Mouse (Mus musculus): ENCODE data around the gene Gm10273. TPM values are rescaled to one million over a fixed set of nuclear protein-coding genes. Genes with fewer than 3 reads are reported as not detected.
"Not testable (repeated sequence)": the region's sequence is repeated elsewhere in the genome, so short reads cannot be mapped to it uniquely, and the experiment has no call there.

Gm10273 gene
- 1.5 and 3.5 TPM in 2 replicates for polyA plus RNA-seq (2016; fragmentation: Nextera tagmentation; extraction: Ambion mirVana)

- H3K36me3 ChIP-seq; H3K27ac ChIP-seq (replicated peaks); H3K9me3 ChIP-seq; H3K4me3 ChIP-seq; H3K9ac ChIP-seq (replicated peaks); ATAC-seq (ENCODE audit: low FRiP score, low read depth); H3K27me3 ChIP-seq; H3K4me2 ChIP-seq (replicated peaks); H3K4me1 ChIP-seq: not testable (repeated sequence)
- 94% methylated on average over 12 of the region's 25 CpGs for WGBS
Observed at GRCm38 (mm10) chr10:59395461-59395860, at the start of gene Gm10273. Gene Gm10273, plus strand, starts transcription at chr10:59395632.

GRCm38 (mm10) chr10:59346560-59346959 lies 48.9 kb upstream of the Gm10273 start:
- peaks cover 58% of the 10 kb centered on the region for H3K36me3 ChIP-seq
- H3K27ac ChIP-seq (replicated peaks): no peak overlapping the region
- no peaks in the 10 kb centered on the region for H3K27me3 ChIP-seq
- no peaks in the 10 kb centered on the region for H3K9me3 ChIP-seq
- H3K4me1 ChIP-seq: no peaks in the 10 kb centered on the region
- ATAC-seq (ENCODE audit: low FRiP score, low read depth): no peak
- H3K4me2 ChIP-seq (replicated peaks): no peak overlapping the region
- no peak overlapping the region for H3K4me3 ChIP-seq
- WGBS: 93% methylated on average over 2 of the region's 2 CpGs
- H3K9ac ChIP-seq (replicated peaks): no peak overlapping the region

DNA sequence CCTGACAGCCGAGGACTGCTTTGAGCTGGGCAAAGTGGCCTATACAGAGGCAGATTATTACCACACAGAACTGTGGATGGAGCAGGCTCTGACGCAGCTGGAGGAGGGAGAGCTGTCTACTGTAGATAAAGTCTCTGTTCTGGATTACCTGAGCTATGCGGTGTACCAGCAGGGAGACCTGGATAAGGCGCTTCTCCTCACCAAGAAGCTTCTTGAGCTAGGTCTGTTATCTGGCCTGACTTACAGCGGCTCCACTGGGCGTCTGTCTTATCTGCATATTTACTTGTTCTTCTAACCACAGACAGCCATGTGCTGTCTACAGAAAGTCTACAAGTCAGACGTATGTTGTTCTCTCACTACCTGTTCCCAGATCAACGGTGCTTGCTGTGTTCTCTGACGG lies 47.2 kb upstream of the Gm10273 start:
- no peaks in the 10 kb centered on the region for H3K4me1 ChIP-seq
- H3K9ac ChIP-seq (replicated peaks): no peak overlapping the region
- H3K36me3 ChIP-seq: peaks cover 66% of the 10 kb centered on the region
- H3K27me3 ChIP-seq: no peaks in the 10 kb centered on the region
- 96% methylated on average over 9 of the region's 9 CpGs for WGBS
- H3K9me3 ChIP-seq: no peaks in the 10 kb centered on the region
- no peak for ATAC-seq (ENCODE audit: low FRiP score, low read depth)
- H3K4me2 ChIP-seq (replicated peaks): no peak overlapping the region
- no peak overlapping the region for H3K27ac ChIP-seq (replicated peaks)
- H3K4me3 ChIP-seq: no peak overlapping the region

GRCm38 (mm10) chr10:59349536-59349935 lies 45.9 kb upstream of the Gm10273 start:
- ATAC-seq (ENCODE audit: low FRiP score, low read depth): no peak
- Histone ChIP-seq H3K4me3 (no peak overlapping the region), H3K27me3 (no peaks in the 10 kb centered on the region), H3K9me3 (no peaks in the 10 kb centered on the region), H3K4me2 (replicated peaks) (no peak overlapping the region), H3K4me1 (no peaks in the 10 kb centered on the region), H3K27ac (replicated peaks) (no peak overlapping the region), H3K9ac (replicated peaks) (no peak overlapping the region), H3K36me3 (peaks cover 64% of the 10 kb centered on the region)
- 94% methylated on average over 2 of the region's 2 CpGs for WGBS

- no peaks in the 10 kb centered on the region for H3K4me1 ChIP-seq
- ATAC-seq (ENCODE audit: low FRiP score, low read depth): no peak
- no peak overlapping the region for H3K4me3 ChIP-seq
- peaks cover 52% of the 10 kb centered on the region for H3K36me3 ChIP-seq
- no peak overlapping the region for H3K9ac ChIP-seq (replicated peaks)
- no peaks in the 10 kb centered on the region for H3K27me3 ChIP-seq
- 59% methylated on average over 1 of the region's 1 CpGs for WGBS
- H3K9me3 ChIP-seq: no peaks in the 10 kb centered on the region
- no peak overlapping the region for H3K27ac ChIP-seq (replicated peaks)
- no peak overlapping the region for H3K4me2 ChIP-seq (replicated peaks)
Observed at GRCm38 (mm10) chr10:59353065-59353464, 42.4 kb upstream of the Gm10273 start.

DNA sequence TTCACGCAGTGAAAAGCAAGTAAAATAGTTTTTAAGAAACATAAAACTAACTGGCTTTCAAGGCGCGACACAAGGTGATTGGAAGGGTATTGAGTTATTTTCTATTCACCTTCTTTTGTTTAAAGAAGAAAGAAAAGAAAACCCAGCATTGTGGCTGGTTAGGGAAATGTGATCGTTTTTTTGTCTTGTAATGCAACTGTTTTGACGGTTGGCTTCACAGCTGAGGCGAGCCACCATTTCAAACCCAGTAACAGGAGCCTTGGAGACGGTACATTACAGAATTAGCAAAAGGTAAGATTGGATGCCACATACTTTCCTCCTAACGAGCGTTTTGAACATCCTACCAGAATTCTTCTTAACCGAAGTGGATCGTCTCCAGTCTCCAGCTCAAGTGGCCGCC lies 41.3 kb upstream of the Gm10273 start:
- WGBS: 83% methylated on average over 12 of the region's 12 CpGs
- Histone ChIP-seq H3K4me1 (no peaks in the 10 kb centered on the region), H3K36me3 (peaks cover 43% of the 10 kb centered on the region), H3K27ac (replicated peaks) (no peak overlapping the region), H3K4me2 (replicated peaks) (no peak overlapping the region), H3K27me3 (no peaks in the 10 kb centered on the region), H3K9ac (replicated peaks) (no peak overlapping the region), H3K9me3 (no peaks in the 10 kb centered on the region), H3K4me3 (no peak overlapping the region)
- no peak for ATAC-seq (ENCODE audit: low FRiP score, low read depth)

DNA sequence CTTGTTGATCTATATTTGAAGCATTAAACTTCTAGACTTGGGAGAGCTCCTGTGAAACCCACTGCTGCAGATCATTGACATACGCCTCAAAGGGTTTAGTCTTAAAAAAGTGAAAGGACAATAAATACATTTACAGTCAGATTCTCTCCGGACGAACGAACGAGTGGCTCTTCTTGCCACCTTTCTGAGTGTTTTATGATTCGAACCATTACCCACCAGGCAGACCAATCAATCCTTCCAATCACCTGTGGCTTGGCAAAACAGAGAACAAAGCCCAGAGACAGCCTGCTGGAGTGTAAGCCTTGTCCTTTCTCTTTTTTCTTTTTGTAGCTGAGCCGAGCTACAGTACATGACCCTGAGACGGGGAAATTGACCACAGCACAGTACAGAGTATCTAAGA lies 40.4 kb upstream of the Gm10273 start:
- 89% methylated on average over 8 of the region's 8 CpGs for WGBS
- peaks cover 41% of the 10 kb centered on the region for H3K36me3 ChIP-seq

GRCm38 (mm10) chr10:59358744-59359143 lies 36.7 kb upstream of the Gm10273 start:
- WGBS: 93% methylated on average over 4 of the region's 4 CpGs
- Histone ChIP-seq H3K9ac (replicated peaks) (no peak overlapping the region), H3K36me3 (peaks cover 44% of the 10 kb centered on the region), H3K4me3 (no peak overlapping the region), H3K4me1 (no peaks in the 10 kb centered on the region), H3K4me2 (replicated peaks) (no peak overlapping the region), H3K9me3 (no peaks in the 10 kb centered on the region), H3K27me3 (no peaks in the 10 kb centered on the region), H3K27ac (replicated peaks) (no peak overlapping the region)
- no peak for ATAC-seq (ENCODE audit: low FRiP score, low read depth)

More for the DNA sequence above, 40.4 kb upstream of the Gm10273 start:
- no peaks in the 10 kb centered on the region for H3K27me3 ChIP-seq
- no peaks in the 10 kb centered on the region for H3K9me3 ChIP-seq
- no peak overlapping the region for H3K4me2 ChIP-seq (replicated peaks)
- H3K9ac ChIP-seq (replicated peaks): no peak overlapping the region
- H3K27ac ChIP-seq (replicated peaks): no peak overlapping the region
- H3K4me1 ChIP-seq: no peaks in the 10 kb centered on the region
- no peak overlapping the region for H3K4me3 ChIP-seq
- no peak for ATAC-seq (ENCODE audit: low FRiP score, low read depth)

- ATAC-seq (ENCODE audit: low FRiP score, low read depth): no peak
- H3K27ac ChIP-seq (replicated peaks): no peak overlapping the region
Observed at GRCm38 (mm10) chr10:59363208-59363607, 32.2 kb upstream of the Gm10273 start.

DNA sequence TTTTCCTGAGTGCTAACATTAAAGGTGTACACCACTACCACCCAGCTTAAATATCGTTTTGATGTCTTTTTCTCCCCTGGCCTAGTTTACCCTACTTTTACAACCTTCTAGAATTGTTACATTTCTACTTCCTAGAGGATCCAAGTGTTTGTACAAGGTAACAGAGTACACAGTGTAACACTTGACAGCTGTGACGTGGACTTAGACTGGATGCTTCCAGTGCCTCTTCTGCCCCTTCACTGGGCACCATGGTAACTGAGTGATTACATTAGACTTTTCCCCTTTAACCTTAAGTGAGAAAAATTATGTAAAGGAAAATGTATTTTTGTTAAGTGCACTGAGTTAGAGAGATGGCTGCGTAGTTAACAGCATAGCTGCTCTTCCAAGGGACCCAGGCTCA lies 30.9 kb upstream of the Gm10273 start:
- no peak overlapping the region for H3K4me2 ChIP-seq (replicated peaks)
- no peaks in the 10 kb centered on the region for H3K4me1 ChIP-seq
- no peak overlapping the region for H3K27ac ChIP-seq (replicated peaks)
- no peak for ATAC-seq (ENCODE audit: low FRiP score, low read depth)
- no peak overlapping the region for H3K9ac ChIP-seq (replicated peaks)
- 93% methylated on average over 3 of the region's 3 CpGs for WGBS
- no peaks in the 10 kb centered on the region for H3K27me3 ChIP-seq
- H3K36me3 ChIP-seq: peaks cover 79% of the 10 kb centered on the region
- H3K4me3 ChIP-seq: no peak overlapping the region
- no peaks in the 10 kb centered on the region for H3K9me3 ChIP-seq

More at GRCm38 (mm10) chr10:59363208-59363607, 32.2 kb upstream of the Gm10273 start:
- WGBS: 90% methylated on average over 2 of the region's 2 CpGs
- Histone ChIP-seq H3K4me1 (no peaks in the 10 kb centered on the region), H3K9ac (replicated peaks) (no peak overlapping the region), H3K9me3 (no peaks in the 10 kb centered on the region), H3K4me2 (replicated peaks) (no peak overlapping the region), H3K4me3 (no peak overlapping the region), H3K36me3 (peaks cover 68% of the 10 kb centered on the region), H3K27me3 (no peaks in the 10 kb centered on the region)

- 82% methylated on average over 5 of the region's 5 CpGs for WGBS
- H3K9me3 ChIP-seq: no peaks in the 10 kb centered on the region
- H3K4me1 ChIP-seq: no peaks in the 10 kb centered on the region
- H3K27ac ChIP-seq (replicated peaks): no peak overlapping the region
- H3K4me2 ChIP-seq (replicated peaks): no peak overlapping the region
- no peak for ATAC-seq (ENCODE audit: low FRiP score, low read depth)
- no peak overlapping the region for H3K9ac ChIP-seq (replicated peaks)
- H3K27me3 ChIP-seq: no peaks in the 10 kb centered on the region
- no peak overlapping the region for H3K4me3 ChIP-seq
- peaks cover 89% of the 10 kb centered on the region for H3K36me3 ChIP-seq
Observed at GRCm38 (mm10) chr10:59365804-59366589, 29.4 kb upstream of the Gm10273 start.

- Histone ChIP-seq H3K27me3 (no peaks in the 10 kb centered on the region), H3K4me1 (no peaks in the 10 kb centered on the region), H3K9ac (replicated peaks) (no peak overlapping the region), H3K36me3 (peaks cover 90% of the 10 kb centered on the region), H3K9me3 (no peaks in the 10 kb centered on the region), H3K4me3 (no peak overlapping the region), H3K4me2 (replicated peaks) (no peak overlapping the region), H3K27ac (replicated peaks) (no peak overlapping the region)
- ATAC-seq (ENCODE audit: low FRiP score, low read depth): no peak
- 96% methylated on average over 4 of the region's 4 CpGs for WGBS
Observed at GRCm38 (mm10) chr10:59366746-59367145, 28.7 kb upstream of the Gm10273 start.

DNA sequence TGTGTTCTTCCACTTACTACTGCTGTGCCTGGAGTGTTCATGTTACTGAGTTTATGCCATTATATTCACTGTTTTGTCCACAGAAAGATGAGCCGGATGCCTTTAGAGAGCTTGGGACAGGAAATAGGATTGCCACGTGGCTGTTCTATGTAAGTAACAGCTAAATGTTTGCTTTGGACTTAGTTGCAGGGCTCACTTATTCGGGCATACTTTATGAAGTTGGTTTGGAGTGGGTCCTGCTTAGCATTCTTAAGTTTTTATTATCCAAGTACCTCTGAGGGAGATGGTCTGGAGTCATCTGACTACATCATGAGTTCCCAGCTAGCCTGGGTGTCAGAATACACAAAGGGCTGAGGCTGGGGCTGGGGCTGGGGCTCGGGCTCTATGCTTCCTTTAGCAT lies 28.2 kb upstream of the Gm10273 start:
- Histone ChIP-seq H3K4me1 (no peaks in the 10 kb centered on the region), H3K4me2 (replicated peaks) (no peak overlapping the region), H3K27ac (replicated peaks) (no peak overlapping the region), H3K9me3 (no peaks in the 10 kb centered on the region), H3K27me3 (no peaks in the 10 kb centered on the region), H3K36me3 (peaks cover 87% of the 10 kb centered on the region), H3K9ac (replicated peaks) (no peak overlapping the region), H3K4me3 (no peak overlapping the region)
- WGBS: 85% methylated on average over 4 of the region's 4 CpGs
- ATAC-seq (ENCODE audit: low FRiP score, low read depth): no peak
